Mouse (Mus musculus) frontal cortex, postnatal 14 days (tissue): ENCODE results near the gene Gm36028.
A peak's percentile ranks its signal among the peaks of the same experiment; 100 is the strongest.

Source experiments
- DNase-seq, 2 experiments: peaks; one replicate each; pipeline ENCODE4 v3.0.0; 2022; ENCODE audit warnings: low spot score in 2 of 2

Gm36028 gene

GRCm38 (mm10) chr16:37860213-37860612 is 733 bp downstream of the Gm36028 start:
- DNase-seq: no peak

- DNase-seq: no peak
These were observed 3.5 kb downstream of the Gm36028 start for GRCm38 (mm10) chr16:37857495-37857894.

- DNase-seq: no peak
These were observed 4.6 kb downstream of the Gm36028 start for GRCm38 (mm10) chr16:37856327-37856726.

GRCm38 (mm10) chr16:37855583-37855982 is 5.4 kb downstream of the Gm36028 start:
- DNase-seq: no peak

GRCm38 (mm10) chr16:37854593-37854992 is 6.4 kb downstream of the Gm36028 start:
- DNase-seq: no peak

GRCm38 (mm10) chr16:37854054-37854453 is 6.9 kb downstream of the Gm36028 start:
- DNase-seq: no peak

- no peak for DNase-seq
These were observed 7.7 kb downstream of the Gm36028 start for GRCm38 (mm10) chr16:37853279-37853678.

GRCm38 (mm10) chr16:37851366-37851765 is 9.6 kb downstream of the Gm36028 start:
- no peak for DNase-seq

GRCm38 (mm10) chr16:37847081-37847480 is 13.9 kb downstream of the Gm36028 start:
- no peak for DNase-seq

GRCm38 (mm10) chr16:37845202-37845925 is 15.6 kb downstream of the Gm36028 start:
- DNase-seq: no peak

- no peak for DNase-seq
These were observed 17.2 kb downstream of the Gm36028 start for GRCm38 (mm10) chr16:37843740-37844139.

- DNase-seq: no peak
These were observed 18.5 kb downstream of the Gm36028 start for GRCm38 (mm10) chr16:37842439-37842838.

GRCm38 (mm10) chr16:37837571-37837970 is 23.4 kb downstream of the Gm36028 start:
- no peak for DNase-seq

GRCm38 (mm10) chr16:37831041-37831440 is 29.9 kb downstream of the Gm36028 start:
- DNase-seq: no peak

GRCm38 (mm10) chr16:37826286-37826685 is 34.7 kb downstream of the Gm36028 start:
- no peak for DNase-seq

GRCm38 (mm10) chr16:37824778-37825505 is 36.0 kb downstream of the Gm36028 start:
- DNase-seq: no peak

GRCm38 (mm10) chr16:37823949-37824348 is 37.0 kb downstream of the Gm36028 start:
- no peak for DNase-seq

- DNase-seq: no peak
These were observed 43.0 kb downstream of the Gm36028 start for GRCm38 (mm10) chr16:37817986-37818385.

- DNase-seq: peak; percentile 59 to 84
These were observed 46.5 kb downstream of the Gm36028 start for GRCm38 (mm10) chr16:37814383-37814971.

GRCm38 (mm10) chr16:37813691-37814382 is 47.1 kb downstream of the Gm36028 start:
- DNase-seq: no peak

GRCm38 (mm10) chr16:37812474-37812886 is 48.5 kb downstream of the Gm36028 start:
- peak in 1 of 2 experiments; percentile 44 for DNase-seq

GRCm38 (mm10) chr16:37811874-37812273 is 49.1 kb downstream of the Gm36028 start:
- no peak for DNase-seq
